Mouse (Mus musculus): ENCODE data around the gene Zbed6.

GRCm38 (mm10) chr1:133693536-133694114, 32.9 kb upstream of the Zbed6 start:
- TF ChIP-seq CTCF (IDR thresholded peaks at IDR 0.05; ENCODE audit: insufficient read depth, low read depth, low read length) (no peak), POLR2A (IDR thresholded peaks at IDR 0.05; ENCODE audit: insufficient read depth, low read depth, low read length) (no peak)
